Mouse (Mus musculus) brain, embryonic 14.5 days (tissue): Measurements from ENCODE around the gene Dxo. TPM values are rescaled to one million over a fixed set of nuclear protein-coding genes. Genes with fewer than 3 reads are reported as not detected.
"Not testable (repeated sequence)": the region's sequence is repeated elsewhere in the genome, so short reads cannot be mapped to it uniquely, and the experiment has no call there.

ENCODE experiments used
- DNase-seq: peaks from one replicate; pipeline ENCODE4 v3.0.0-alpha.2; 2011; ENCODE audit warnings: low read depth
- CTCF ChIP-seq: fragments of 200-500 bp; IDR thresholded peaks from 2 replicates; pipeline ENCODE4 v1.5.1; 2012; ENCODE audit warnings: inconsistent platforms, mild to moderate bottlenecking, moderate library complexity, borderline replicate concordance; ENCODE audit not compliant: insufficient read depth, insufficient read length; ENCODE audit errors: extremely low read depth
- POLR2A ChIP-seq: fragments of 200-500 bp; IDR thresholded peaks from 2 replicates; pipeline ENCODE4 v1.6.1; 2012; ENCODE audit warnings: mild to moderate bottlenecking, inconsistent platforms, borderline replicate concordance; ENCODE audit not compliant: poor library complexity, insufficient read depth, insufficient read length, severe bottlenecking; ENCODE audit errors: extremely low read depth
- polyA plus RNA-seq: library from polyadenylated mRNA; depleted of rRNA; stranded (reverse); fragments of >200 nt; gene quantifications from 2 replicates; pipeline ENCODE4 v1.2.3, GENCODE M21; 2012

The Dxo gene
- polyA plus RNA-seq, 1 experiment = 73.5 TPM

DNA sequence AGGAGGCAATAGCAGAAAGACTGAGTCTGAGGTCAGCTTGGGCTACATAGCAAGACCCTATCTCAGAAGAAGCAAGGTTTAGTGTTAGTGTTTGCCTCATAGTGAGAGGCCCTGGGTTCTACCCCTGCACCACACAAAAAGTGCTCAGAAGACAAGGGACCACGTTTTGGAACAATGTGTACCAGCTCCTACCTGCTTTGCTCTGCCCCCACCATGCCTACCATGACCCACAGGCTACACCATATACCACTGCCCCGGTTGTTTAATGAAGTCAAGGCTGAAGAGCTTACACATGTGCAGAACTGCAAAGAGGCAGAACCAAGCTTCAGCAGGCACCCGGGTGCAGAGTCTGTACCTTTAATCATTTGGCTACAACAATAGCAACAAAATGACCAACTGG lies 29.6 kb upstream of the Dxo start:
- TF ChIP-seq POLR2A (no peak), CTCF (no peak)
- no peak for DNase-seq

DNA sequence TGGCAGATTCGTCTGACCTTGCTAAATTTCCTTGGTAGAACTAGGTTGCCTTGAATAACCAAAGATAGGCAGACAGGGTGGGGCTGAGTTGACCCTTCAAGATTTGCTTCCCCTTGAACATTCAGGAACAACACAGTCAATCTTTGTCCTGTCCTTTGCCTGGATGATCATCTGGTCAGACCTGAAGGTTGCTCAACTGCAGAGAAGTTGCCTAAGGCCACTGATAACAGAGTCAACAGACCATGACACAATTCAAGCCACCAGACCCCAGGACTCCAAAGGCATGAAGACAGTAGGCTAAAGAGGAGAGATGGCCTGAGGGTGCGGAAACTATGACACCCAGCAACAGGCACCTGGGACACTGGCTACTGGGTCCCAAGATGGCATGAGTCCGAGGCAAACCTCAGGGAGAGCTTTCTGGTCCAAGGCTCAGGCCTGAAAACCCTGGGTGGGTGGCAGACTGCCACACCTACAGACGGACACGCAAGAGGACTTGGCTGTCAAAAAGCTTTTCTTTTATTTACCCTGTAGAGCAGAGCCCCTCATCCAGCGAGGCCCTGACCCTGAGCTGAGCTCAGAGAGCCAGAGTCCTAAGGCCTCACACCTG lies 28.1 kb upstream of the Dxo start:
- TF ChIP-seq POLR2A (no peak), CTCF (no peak)
- DNase-seq = no peak

GRCm38 (mm10) chr17:34810411-34810810 lies 26.4 kb upstream of the Dxo start:
- not testable (repeated sequence) for DNase-seq

GRCm38 (mm10) chr17:34810811-34811210 lies 26.0 kb upstream of the Dxo start:
- DNase-seq = not testable (repeated sequence)

DNA sequence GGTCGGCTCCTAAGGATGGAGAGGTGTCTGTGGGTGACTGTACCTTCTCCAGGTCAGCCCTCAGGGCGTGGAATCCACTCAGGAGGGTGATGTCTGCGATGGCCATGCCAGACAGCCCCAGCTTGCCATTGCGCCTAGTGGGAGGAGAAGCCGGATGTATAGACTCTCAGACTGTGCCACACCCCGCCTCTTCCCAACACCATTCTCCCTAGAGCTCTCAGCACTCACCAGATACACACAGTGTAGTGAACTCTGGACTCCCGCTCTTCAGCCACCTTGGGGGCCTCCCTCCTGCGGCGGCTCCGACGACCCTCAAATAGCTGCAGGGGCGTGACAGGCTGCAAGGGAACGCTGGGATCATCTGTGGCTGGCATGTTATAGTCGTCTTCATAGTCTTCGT lies 25.5 kb upstream of the Dxo start:
- DNase-seq = no peak

GRCm38 (mm10) chr17:34813747-34814146 lies 23.1 kb upstream of the Dxo start:
- peak; percentile 9 for DNase-seq
- TF ChIP-seq CTCF = peak; percentile 71

More for the DNA sequence above, 25.5 kb upstream of the Dxo start:
- TF ChIP-seq CTCF (no peak), POLR2A (no peak)

DNA sequence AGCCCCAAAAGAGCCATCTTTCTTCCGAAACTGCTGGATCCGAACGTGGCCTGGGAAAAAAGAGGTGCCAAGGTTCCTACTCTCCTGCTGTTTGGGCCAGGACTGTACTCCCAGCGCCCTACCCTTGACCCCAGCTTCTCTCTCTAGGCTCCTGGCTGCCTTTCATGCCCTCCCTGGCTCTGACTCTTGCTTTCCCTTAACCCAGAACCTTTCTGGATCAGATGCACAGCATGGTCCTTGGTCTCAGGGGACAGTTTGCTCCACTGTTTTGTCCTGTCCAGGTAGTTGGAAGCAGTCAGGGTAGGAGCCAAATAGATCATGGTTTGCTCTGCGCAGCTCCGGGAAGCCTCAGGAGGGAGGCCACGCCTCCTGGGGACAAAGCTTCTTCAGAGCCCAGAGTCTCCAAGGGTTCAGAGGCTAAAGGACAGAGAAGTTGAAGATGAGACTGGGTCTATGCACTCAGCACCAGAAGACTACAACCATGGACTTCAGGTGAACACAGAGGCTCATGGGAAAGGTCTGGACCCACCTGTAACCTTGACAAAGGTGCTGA lies 21.9 kb upstream of the Dxo start:
- no peak for DNase-seq
- no peak for TF ChIP-seq POLR2A
- no peak for TF ChIP-seq CTCF

GRCm38 (mm10) chr17:34830776-34831175 lies 6.0 kb upstream of the Dxo start:
- DNase-seq = not testable (repeated sequence)

- TF ChIP-seq CTCF (no peak), POLR2A (no peak)
Measured at GRCm38 (mm10) chr17:34836155-34836855, 514 bp upstream of the Dxo start.

GRCm38 (mm10) chr17:34837464-34838324 lies 875 bp downstream of the Dxo start:
- no peak for TF ChIP-seq POLR2A
- no peak for TF ChIP-seq CTCF
- DNase-seq = no peak

More at GRCm38 (mm10) chr17:34836155-34836855, 514 bp upstream of the Dxo start:
- DNase-seq = no peak

- TF ChIP-seq CTCF = no peak
- no peak for TF ChIP-seq POLR2A
- no peak for DNase-seq
Measured at GRCm38 (mm10) chr17:34838785-34839184, 2.0 kb downstream of the Dxo start.

DNA sequence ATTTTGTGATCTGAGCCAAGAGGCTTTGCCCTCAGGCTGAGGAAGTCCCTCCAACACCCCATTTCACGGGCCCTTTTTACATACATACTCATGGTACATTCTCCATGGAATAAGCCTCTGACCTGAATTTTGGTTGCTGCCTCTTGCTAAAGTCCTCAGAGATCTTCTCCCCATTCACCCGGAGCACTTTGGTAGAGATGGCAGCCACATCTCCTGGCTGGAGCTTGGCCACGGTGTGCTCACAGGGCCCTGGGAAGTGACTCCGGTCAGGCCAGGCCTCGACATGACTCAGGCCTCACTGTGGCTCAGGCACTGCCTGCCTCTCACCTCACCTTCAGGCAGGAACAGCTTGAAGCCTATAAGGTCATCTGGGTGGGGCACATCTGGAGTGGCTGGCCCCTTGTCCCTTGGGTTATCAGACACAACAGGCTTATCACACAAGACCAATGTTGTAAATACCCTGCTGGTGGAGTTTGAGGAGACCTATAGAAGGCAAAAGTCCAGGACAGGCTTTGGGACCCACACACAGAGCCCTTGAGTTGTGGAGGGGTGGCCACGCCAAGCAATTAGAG lies 4.0 kb downstream of the Dxo start:
- TF ChIP-seq CTCF = no peak
- TF ChIP-seq POLR2A = no peak
- no peak for DNase-seq
